Mouse (Mus musculus): ENCODE results near the gene Ptpn3. TPM values are rescaled to one million over a fixed set of nuclear protein-coding genes. Genes with fewer than 3 reads are reported as not detected.

Ptpn3 gene
- total and polyA plus RNA-seq, 2 experiments from 2014 or later = 1.2 to 5.7 TPM

- H3K4me2 ChIP-seq (ENCODE audit: low read depth) = peak within 1 kb of the TSS; percentile 79
- peak; percentile 89 for DNase-seq
- peak; percentile 92 for ATAC-seq
Observed at GRCm38 (mm10) chr4:57143026-57143937, 158.4 kb downstream of the Ptpn3 start, which contains the start of gene Epb41l4b. Gene Epb41l4b (minus strand): TSS chr4:57143437.

GRCm38 (mm10) chr4:57142374-57143025 lies 159.1 kb downstream of the Ptpn3 start:
- under 1% methylated on average over 35 of the region's 43 CpGs for WGBS
- H3K27me3 ChIP-seq (ENCODE audit: insufficient read depth, low read length) = peaks cover 31% of the 10 kb centered on the region
- H3K4me2 ChIP-seq (ENCODE audit: low read depth) = peak overlapping the region; percentile 79
- H3K36me3 ChIP-seq (ENCODE audit: insufficient read depth) = no peaks in the 10 kb centered on the region
- peak overlapping the region; percentile 62 for H3K9ac ChIP-seq
- no peaks in the 10 kb centered on the region for H3K9me3 ChIP-seq (ENCODE audit: low read length)
- DNase-seq (peak; percentile 24), ATAC-seq (peak; percentile 10)
- H3K27ac ChIP-seq (ENCODE audit: low read depth, low read length) = no peak overlapping the region
- TF ChIP-seq CTCF (IDR thresholded peaks at IDR 0.05; ENCODE audit: low read depth) = no peak
- peaks cover 3% of the 10 kb centered on the region; the same call in 1 of the 2 replicates for H3K4me1 ChIP-seq (ENCODE audit: insufficient read depth)
- H3K4me3 ChIP-seq (ENCODE audit: low read depth, low read length) = peak overlapping the region; percentile 76

More at GRCm38 (mm10) chr4:57143026-57143937, 158.4 kb downstream of the Ptpn3 start, which contains the start of gene Epb41l4b:
- peak; percentile 94 for TF ChIP-seq CTCF (IDR thresholded peaks at IDR 0.05; ENCODE audit: low read depth)
- H3K27ac ChIP-seq (ENCODE audit: low read depth, low read length) = peak within 1 kb of the TSS; percentile 35; the same call in 1 of the 2 replicates
- no peaks in the 10 kb centered on the region for H3K9me3 ChIP-seq (ENCODE audit: low read length)
- peak within 1 kb of the TSS; percentile 76 for H3K4me3 ChIP-seq (ENCODE audit: low read depth, low read length)
- H3K27me3 ChIP-seq (ENCODE audit: insufficient read depth, low read length) = peaks cover 31% of the 10 kb centered on the region
- H3K9ac ChIP-seq = peak within 1 kb of the TSS; percentile 62
- no peaks in the 10 kb centered on the region for H3K36me3 ChIP-seq (ENCODE audit: insufficient read depth)
- peaks cover 3% of the 10 kb centered on the region; the same call in 1 of the 2 replicates for H3K4me1 ChIP-seq (ENCODE audit: insufficient read depth)
- WGBS = under 1% methylated on average over 87 of the region's 142 CpGs

- H3K9ac ChIP-seq = peak overlapping the region; percentile 62; the same call in 1 of the 2 replicates
- H3K4me3 ChIP-seq (ENCODE audit: low read depth, low read length) = peak overlapping the region; percentile 76
- DNase-seq (no peak), ATAC-seq (no peak)
- H3K9me3 ChIP-seq (ENCODE audit: low read length) = no peaks in the 10 kb centered on the region
- no peaks in the 10 kb centered on the region for H3K36me3 ChIP-seq (ENCODE audit: insufficient read depth)
- H3K4me1 ChIP-seq (ENCODE audit: insufficient read depth) = peaks cover 3% of the 10 kb centered on the region; the same call in 1 of the 2 replicates
- 5% methylated on average over 26 of the region's 26 CpGs for WGBS
- H3K27me3 ChIP-seq (ENCODE audit: insufficient read depth, low read length) = peaks cover 31% of the 10 kb centered on the region
- TF ChIP-seq CTCF (IDR thresholded peaks at IDR 0.05; ENCODE audit: low read depth) = no peak
- peak overlapping the region; percentile 79 for H3K4me2 ChIP-seq (ENCODE audit: low read depth)
- H3K27ac ChIP-seq (ENCODE audit: low read depth, low read length) = no peak overlapping the region
Observed at GRCm38 (mm10) chr4:57141908-57142361, 159.7 kb downstream of the Ptpn3 start.

GRCm38 (mm10) chr4:57140992-57141717 lies 160.5 kb downstream of the Ptpn3 start:
- Histone ChIP-seq H3K9me3 (ENCODE audit: low read length) (no peaks in the 10 kb centered on the region), H3K36me3 (ENCODE audit: insufficient read depth) (no peaks in the 10 kb centered on the region), H3K27ac (ENCODE audit: low read depth, low read length) (no peak overlapping the region), H3K4me3 (ENCODE audit: low read depth, low read length) (peak overlapping the region; percentile 76; the same call in 1 of the 2 replicates), H3K4me2 (ENCODE audit: low read depth) (peak overlapping the region; percentile 79), H3K9ac (no peak overlapping the region), H3K27me3 (ENCODE audit: insufficient read depth, low read length) (peaks cover 31% of the 10 kb centered on the region), H3K4me1 (ENCODE audit: insufficient read depth) (peaks cover 3% of the 10 kb centered on the region; the same call in 1 of the 2 replicates)
- DNase-seq (peak; percentile 17), ATAC-seq (no peak)
- TF ChIP-seq CTCF (IDR thresholded peaks at IDR 0.05; ENCODE audit: low read depth) = no peak
- WGBS = 22% methylated on average over 15 of the region's 15 CpGs

Other genes starting within 250 kb of the Ptpn3 start
- gene Epb41l4b, start 158.4 kb downstream of the Ptpn3 start, total RNA-seq (2014; rRNA removed) = 4.2 and 6.2 TPM in 2 replicates
- 0.96 and 1.8 TPM in 2 replicates for gene Epb41l4b, start 158.4 kb downstream of the Ptpn3 start, polyA plus RNA-seq (2015; fragmentation: Nextera tagmentation; extraction: Ambion mirVana)
- 14.1 and 16.9 TPM in 2 replicates for gene Palm2, start 132.4 kb upstream of the Ptpn3 start, total RNA-seq (2014; rRNA removed)
- 6.9 and 21.1 TPM in 2 replicates for gene Palm2, start 132.4 kb upstream of the Ptpn3 start, polyA plus RNA-seq (2015; fragmentation: Nextera tagmentation; extraction: Ambion mirVana)